Mouse (Mus musculus) mature B cell (primary cell): ENCODE measurements around the gene Kif20b.

ENCODE experiments used
- in situ Hi-C: fragments of 300-500 bp; cut with MboI; formaldehyde crosslinking; loops from 2 replicates; pipeline ENCODE4 v1.14.3; 2019

The Kif20b gene

GRCm38 (mm10) chr19:34921652-34922602 is at the start of gene Kif20b:
Kif20b (plus strand) TSS chr19:34922361.
- in situ Hi-C loops, result no loop called here

GRCm38 (mm10) chr19:34876676-34877075 is 45.5 kb upstream of the Kif20b start:
- in situ Hi-C loops, result loop anchor here (5.0 kb wide), 1 partner anchor 34 kb away; no protein-coding TSS in a partner anchor

DNA sequence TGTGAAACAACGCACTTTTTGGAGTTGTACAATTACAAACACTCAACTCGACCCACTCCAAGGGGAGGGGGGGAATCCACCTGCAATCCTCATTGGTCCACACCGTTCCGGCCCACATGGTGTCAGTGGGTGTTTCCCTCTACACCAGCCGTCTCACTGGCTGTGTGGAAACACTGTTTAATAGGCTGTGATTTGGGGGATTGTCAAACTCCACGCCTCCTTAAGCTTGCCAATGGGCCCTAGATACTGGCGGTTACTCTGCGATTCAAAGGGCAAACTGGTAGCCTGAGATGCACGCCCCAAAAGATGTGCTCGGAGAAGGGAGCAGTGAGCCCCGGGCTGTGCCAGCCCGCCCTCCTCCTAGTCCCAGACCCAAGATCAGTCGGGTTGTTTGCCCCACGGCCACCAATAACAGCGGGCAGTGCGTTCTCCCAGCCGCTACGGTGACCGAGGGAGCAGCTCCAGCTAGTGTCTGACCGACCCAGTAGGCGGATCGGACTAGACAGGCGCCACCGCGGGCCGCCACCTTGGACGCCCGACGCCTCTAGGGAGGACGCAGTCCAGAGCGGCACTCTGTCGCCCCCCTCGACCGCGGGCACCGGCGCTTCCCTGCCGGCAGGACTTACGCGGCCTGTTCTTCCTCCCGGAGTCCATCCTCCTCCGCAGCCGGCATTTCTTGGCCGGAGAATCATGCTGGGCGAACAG is 44.1 kb upstream of the Kif20b start:
- in situ Hi-C loops, result loop anchor here (5.0 kb wide), 1 partner anchor 36 kb away; no protein-coding TSS in a partner anchor

DNA sequence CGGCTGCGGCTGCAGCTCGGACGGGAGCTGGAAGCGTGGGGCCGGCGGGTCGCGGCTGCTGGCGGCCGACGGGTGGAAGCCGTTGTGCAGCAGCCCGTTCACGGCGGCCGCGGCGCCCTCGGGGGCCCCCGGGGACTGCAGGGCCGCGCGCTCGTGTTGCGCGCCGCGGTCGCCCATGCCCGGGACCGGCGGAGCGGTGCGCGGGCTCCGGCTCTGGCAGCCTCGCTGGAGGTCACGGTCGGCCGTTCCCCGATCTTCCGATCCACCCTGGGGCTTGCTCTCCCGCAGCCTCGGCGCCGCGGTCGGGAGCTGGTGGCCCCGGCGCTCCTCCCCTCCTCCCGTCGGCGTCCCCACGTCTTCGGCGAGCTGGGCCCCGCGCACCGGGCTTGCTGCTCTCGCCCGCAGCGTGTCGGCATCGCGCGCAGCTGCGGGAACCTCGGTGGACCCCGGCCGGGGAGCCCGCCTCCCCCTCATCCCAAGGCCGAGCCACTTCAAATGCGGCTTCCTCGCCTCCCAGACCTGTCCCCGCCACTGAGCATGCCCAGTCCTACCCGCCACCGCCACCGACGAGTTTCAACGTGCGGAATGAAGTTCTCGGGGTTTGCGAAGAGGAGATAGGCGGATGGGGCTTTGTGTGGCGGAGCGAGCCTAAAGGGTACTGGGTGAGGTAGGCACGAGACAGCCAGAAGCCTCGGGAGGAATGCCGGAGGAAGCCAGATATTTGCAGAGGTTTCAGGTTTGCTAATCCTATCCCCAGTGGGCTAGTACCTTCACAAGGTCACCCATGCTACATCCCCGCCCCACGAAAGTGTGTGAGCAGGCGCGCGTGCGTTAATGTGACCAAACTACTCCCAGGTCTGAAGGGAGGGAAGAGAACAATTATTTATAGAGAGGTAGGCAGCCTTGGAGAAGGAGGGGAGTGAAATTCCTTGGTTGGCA is 43.3 kb upstream of the Kif20b start, which contains the start of gene Pank1:
Pank1 (minus strand) TSS at position 853 of the 939 bp plus-strand sequence.
- in situ Hi-C loops, result loop anchor here (5.0 kb wide), 1 partner anchor 37 kb away; no protein-coding TSS in a partner anchor

- in situ Hi-C loops, result loop anchor here (5.0 kb wide), 1 partner anchor 37 kb away; no protein-coding TSS in a partner anchor
Observed at GRCm38 (mm10) chr19:34879624-34880023, 42.5 kb upstream of the Kif20b start.

GRCm38 (mm10) chr19:34881160-34881559 is 41.0 kb upstream of the Kif20b start:
- in situ Hi-C loops, result no loop called here

GRCm38 (mm10) chr19:34882443-34882842 is 39.7 kb upstream of the Kif20b start:
- in situ Hi-C loops, result no loop called here

GRCm38 (mm10) chr19:34883526-34884224 is 38.5 kb upstream of the Kif20b start:
- in situ Hi-C loops, result no loop called here

DNA sequence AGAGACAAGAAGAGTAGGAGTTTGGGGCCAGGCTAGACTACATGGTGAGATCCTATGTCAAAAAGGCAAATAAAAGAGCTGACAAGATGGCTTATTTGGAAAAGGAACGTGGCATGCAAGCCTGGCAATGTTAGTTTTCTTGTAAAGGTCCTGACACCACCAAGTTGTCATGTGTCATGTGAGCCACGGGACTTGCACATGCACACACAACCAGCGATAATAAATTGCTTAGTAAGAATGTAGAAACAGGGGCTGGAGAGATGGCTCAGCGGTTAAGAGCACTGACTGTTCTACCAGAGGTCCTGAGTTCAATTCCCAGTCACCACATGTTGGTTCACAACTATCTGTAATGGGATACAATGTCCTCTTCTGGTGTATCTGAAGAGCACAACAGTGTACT is 35.8 kb upstream of the Kif20b start:
- in situ Hi-C loops, result no loop called here

DNA sequence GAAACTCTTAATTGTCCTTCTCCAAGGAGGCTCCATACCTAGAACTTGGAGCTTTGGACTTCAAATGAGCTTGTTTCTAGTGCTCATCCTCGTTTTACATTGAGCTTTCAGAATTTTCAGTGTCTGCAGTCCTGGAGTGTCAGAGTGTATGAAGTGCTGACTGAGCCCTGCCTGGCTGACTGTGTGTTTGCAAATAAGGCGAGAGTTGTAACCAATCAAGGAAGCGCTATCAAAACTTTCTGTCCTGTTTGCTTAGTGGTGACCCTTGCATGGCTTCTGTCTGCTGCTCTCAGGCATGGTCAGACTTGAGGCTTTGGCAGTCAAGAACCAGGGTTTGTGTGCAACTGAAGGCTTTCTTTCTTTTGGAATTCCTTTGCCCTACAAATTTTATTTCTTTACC is 31.2 kb upstream of the Kif20b start:
- in situ Hi-C loops, result no loop called here

DNA sequence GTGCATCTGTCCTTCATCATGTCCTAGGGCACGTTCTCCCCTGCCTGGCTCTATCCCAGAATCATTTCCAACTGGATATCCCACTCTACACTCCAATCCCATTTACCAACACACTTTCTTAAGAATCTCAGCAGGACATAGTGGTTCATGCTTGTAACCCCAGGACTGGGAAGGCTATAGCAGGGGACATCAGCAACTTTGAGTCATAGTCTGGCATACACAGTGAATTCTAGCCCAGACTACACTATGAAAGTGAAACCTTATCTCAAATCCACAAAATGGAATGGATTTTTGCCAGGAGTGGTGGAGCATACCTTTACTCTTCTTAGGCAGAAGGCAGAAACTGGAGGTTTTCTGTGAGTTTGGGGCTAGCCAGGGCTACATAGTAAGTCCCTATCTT is 30.6 kb upstream of the Kif20b start:
- in situ Hi-C loops, result no loop called here

DNA sequence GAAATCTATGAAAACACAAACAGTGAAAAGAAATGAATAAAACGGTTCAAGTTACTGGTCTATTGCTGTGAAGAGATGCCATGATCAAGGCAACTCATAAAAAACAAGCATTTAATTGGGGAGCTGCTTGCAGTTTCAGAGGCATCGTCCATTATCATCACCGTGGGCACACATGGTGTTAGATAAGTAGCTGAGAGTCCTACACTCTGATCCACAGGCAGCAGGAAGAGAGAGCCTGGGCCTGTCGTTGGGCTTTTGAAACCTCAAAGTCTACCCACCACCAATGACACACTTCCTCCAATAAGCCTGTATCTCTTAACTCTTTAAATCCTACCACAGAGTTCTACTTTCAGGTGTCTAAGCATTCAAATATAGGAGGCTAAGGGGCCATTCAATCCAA is 27.1 kb upstream of the Kif20b start:
- in situ Hi-C loops, result no loop called here

DNA sequence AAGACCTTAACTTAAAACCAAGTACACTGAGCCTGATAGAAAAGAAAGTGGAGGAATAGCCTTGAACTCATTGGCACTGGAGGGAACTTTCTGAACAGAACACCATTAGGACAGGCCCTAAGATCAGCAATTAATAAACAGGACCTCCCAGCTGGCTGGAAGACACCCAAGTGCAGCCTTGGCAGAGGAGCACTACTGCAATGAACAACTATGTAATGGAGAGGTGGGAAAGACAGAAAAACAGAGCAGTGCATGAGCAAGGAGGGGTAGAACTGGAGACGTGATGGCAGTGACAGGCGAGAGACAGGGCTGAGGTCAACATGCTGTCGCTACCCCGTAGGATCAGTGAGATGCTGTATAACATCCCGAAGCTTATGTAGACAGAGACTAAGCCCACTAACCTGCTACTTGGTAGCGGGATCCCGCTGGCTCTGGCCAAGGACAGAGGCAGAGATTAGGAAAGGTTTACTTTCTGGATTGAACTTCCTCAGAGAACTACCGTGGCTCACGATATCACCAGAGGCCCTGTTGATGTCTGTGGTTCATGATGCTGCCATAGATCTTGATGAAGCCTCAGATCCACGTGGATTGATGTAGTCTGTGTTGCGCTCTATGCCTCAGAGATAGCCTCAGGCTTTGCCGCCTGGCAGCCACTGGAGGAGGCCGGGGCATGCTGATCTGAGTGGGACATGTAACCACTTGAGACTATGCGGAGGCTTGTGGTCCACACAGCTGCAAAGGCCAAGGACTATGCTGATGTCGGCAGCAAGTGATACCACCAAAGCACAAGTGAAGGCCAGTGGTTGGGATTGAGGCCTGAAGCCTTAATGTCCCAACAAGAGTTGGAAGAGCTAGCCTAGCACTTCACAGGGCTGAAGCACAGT is 24.8 kb upstream of the Kif20b start:
- in situ Hi-C loops, result no loop called here

DNA sequence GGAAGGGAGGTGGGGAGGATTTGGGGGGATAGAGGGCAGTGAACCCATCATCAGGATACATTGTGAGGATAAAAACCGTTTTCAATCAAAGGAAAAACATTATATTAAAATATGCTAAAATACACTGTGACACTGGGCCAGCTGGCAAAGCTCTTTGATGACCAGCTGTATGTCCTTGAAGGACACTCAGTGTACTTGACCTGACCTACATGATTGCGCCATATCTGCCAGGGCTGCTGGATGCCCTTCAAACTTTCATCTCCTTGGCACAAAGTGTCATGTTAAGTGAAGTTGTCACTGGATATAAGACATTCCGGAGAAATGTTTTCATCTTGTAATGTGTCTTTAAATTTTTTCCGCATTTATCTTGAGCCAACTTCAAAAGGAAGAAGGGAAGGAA is 23.2 kb upstream of the Kif20b start:
- in situ Hi-C loops, result no loop called here

DNA sequence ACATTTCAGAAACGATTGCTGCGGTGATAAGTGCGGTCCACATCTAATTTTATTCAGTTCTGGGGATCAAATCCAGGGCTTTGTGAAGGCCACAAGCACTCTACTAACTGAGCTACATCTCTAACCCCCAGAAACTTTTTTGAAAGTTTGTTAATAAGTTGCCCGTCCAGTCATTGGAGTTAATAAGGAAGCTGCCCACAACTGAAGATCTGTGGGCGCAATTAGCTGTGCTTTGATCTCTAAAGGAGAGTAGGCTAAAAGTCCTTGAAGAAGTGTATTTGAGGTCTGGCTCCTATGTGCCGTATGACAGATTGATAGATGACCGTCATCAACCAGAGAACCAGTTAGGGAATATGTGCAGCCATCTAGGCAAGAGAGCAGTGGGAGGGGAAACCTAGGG is 20.9 kb upstream of the Kif20b start:
- in situ Hi-C loops, result no loop called here

DNA sequence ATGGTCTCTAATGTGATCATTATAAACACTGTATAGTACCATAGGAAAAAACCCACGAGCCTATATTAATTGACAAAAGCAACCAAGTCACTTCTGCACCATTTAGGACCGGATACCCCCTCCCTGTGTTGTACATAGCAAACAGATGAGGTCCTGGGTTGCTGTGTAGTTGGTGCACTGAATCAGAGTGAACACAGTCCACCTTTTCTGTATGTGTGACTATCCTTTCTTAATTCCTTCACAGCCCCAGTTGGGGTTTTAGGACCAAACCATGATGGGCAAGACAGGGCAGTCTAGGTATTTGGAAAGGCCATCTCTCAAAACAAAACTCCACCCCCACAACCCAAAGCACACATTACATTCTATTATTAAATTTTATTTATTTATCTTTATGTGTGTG is 20.4 kb upstream of the Kif20b start:
- in situ Hi-C loops, result no loop called here

GRCm38 (mm10) chr19:34904032-34904431 is 18.1 kb upstream of the Kif20b start:
- in situ Hi-C loops, result no loop called here

GRCm38 (mm10) chr19:34905424-34905823 is 16.7 kb upstream of the Kif20b start:
- in situ Hi-C loops, result no loop called here

GRCm38 (mm10) chr19:34906772-34907171 is 15.4 kb upstream of the Kif20b start:
- in situ Hi-C loops, result no loop called here

DNA sequence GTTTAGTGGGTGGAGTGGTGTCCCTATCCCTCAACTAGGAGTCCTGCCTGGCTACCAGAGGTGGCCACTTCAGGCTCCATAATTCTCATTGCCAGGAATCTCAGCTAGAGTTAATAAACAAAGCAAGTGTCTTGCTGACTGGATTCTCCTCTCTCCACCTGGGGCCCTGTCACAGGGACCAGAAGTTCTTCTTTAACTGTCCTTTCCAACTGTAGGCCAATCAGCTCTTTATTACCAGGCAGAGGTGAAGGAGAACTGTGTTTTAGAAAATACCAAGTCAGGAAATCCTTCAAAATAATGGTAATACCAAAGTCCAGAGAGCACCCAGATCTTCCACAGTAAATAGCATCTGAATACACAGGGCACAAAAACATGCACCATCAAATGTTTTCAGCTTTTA is 9.8 kb upstream of the Kif20b start:
- in situ Hi-C loops, result no loop called here
